Mouse (Mus musculus): ENCODE measurements around the gene Oscar. TPM values are rescaled to one million over a fixed set of nuclear protein-coding genes. Genes with fewer than 3 reads are reported as not detected.

The Oscar gene
- polyA plus RNA-seq, 1 experiment = 0.13 TPM

DNA sequence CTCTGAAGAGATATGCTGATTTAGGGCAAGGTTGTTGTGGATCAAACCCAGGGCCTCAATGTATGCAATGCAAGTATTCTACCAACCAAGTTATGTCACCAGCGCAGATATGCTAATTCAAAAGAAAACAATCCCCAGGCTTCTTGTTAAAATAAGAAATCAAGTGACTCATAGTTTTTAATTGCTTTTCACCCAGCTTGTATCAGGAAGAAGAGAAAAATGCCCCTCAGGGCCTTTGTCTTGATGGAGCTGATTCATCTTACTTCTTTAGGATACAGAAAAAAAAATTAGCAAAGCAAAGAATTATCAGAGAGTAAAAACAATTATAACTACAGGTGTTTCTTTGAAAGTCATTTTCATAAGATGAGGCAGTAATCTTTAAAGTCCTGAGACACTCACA, 28.7 kb downstream of the Oscar start:
- 93% methylated on average over 1 of the region's 1 CpGs for WGBS
- H3K4me1 ChIP-seq (replicated peaks; ENCODE audit: control insufficient read depth, insufficient read depth, low read length) = no peaks in the 10 kb centered on the region
- H3K27ac ChIP-seq (ENCODE audit: control insufficient read depth, insufficient read depth, low read length) = no peak overlapping the region
- no peak overlapping the region for H3K4me3 ChIP-seq (ENCODE audit: control insufficient read depth, insufficient read depth, low read length)
- DNase-seq = no peak
- H3K36me3 ChIP-seq (ENCODE audit: control insufficient read depth, insufficient read depth, low read length) = no peaks in the 10 kb centered on the region
- TF ChIP-seq POLR2A (IDR thresholded peaks at IDR 0.05; ENCODE audit: control insufficient read depth, extremely low read depth, insufficient read depth, low read length, poor library complexity) (no peak), CTCF (IDR thresholded peaks at IDR 0.05; ENCODE audit: borderline replicate concordance, control insufficient read depth, extremely low read depth, insufficient read depth, low read length, poor library complexity) (no peak)
- no peaks in the 10 kb centered on the region for H3K27me3 ChIP-seq (ENCODE audit: control insufficient read depth, insufficient read depth, low read length)

- H3K4me1 ChIP-seq (replicated peaks; ENCODE audit: control insufficient read depth, insufficient read depth, low read length) = no peaks in the 10 kb centered on the region
- H3K36me3 ChIP-seq (ENCODE audit: control insufficient read depth, insufficient read depth, low read length) = no peaks in the 10 kb centered on the region
- H3K4me3 ChIP-seq (ENCODE audit: control insufficient read depth, insufficient read depth, low read length) = no peak overlapping the region
- no peaks in the 10 kb centered on the region for H3K27me3 ChIP-seq (ENCODE audit: control insufficient read depth, insufficient read depth, low read length)
- H3K27ac ChIP-seq (ENCODE audit: control insufficient read depth, insufficient read depth, low read length) = no peak overlapping the region
- no peak for TF ChIP-seq CTCF (IDR thresholded peaks at IDR 0.05; ENCODE audit: borderline replicate concordance, control insufficient read depth, extremely low read depth, insufficient read depth, low read length, poor library complexity)
- no peak for TF ChIP-seq POLR2A (IDR thresholded peaks at IDR 0.05; ENCODE audit: control insufficient read depth, extremely low read depth, insufficient read depth, low read length, poor library complexity)
- WGBS = 47% methylated on average over 5 of the region's 5 CpGs
- no peak for DNase-seq
These were observed 29.7 kb downstream of the Oscar start for GRCm38 (mm10) chr7:3586255-3586654.

GRCm38 (mm10) chr7:3585763-3586162, 30.2 kb downstream of the Oscar start:
- H3K27ac ChIP-seq (ENCODE audit: control insufficient read depth, insufficient read depth, low read length) = no peak overlapping the region
- no peaks in the 10 kb centered on the region for H3K27me3 ChIP-seq (ENCODE audit: control insufficient read depth, insufficient read depth, low read length)
- no peak overlapping the region for H3K4me3 ChIP-seq (ENCODE audit: control insufficient read depth, insufficient read depth, low read length)
- 37% methylated on average over 6 of the region's 6 CpGs for WGBS
- no peak for DNase-seq
- TF ChIP-seq POLR2A (IDR thresholded peaks at IDR 0.05; ENCODE audit: control insufficient read depth, extremely low read depth, insufficient read depth, low read length, poor library complexity) (no peak), CTCF (IDR thresholded peaks at IDR 0.05; ENCODE audit: borderline replicate concordance, control insufficient read depth, extremely low read depth, insufficient read depth, low read length, poor library complexity) (no peak)
- no peaks in the 10 kb centered on the region for H3K36me3 ChIP-seq (ENCODE audit: control insufficient read depth, insufficient read depth, low read length)
- no peaks in the 10 kb centered on the region for H3K4me1 ChIP-seq (replicated peaks; ENCODE audit: control insufficient read depth, insufficient read depth, low read length)

DNA sequence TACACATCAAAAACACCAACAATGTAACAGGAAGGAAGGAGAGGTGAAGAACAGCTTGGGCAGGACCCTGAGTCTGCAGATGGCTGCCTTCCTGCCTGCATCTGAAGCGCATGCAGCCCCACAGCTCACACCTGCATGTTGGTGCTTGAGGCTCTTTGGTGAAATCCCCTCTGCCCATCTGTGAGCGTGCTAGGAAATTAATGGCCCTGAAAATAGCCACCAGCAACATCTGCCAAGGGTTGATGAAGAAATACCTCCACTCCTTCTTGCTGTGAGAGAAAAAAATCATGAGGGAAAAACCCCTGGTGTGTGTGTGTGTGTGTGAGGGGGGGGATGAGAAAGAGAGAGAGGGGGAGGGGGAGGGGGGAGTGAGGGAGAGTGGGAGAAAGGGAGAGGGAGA, 35.9 kb downstream of the Oscar start:
- TF ChIP-seq POLR2A (IDR thresholded peaks at IDR 0.05; ENCODE audit: control insufficient read depth, extremely low read depth, insufficient read depth, low read length, poor library complexity) (no peak), CTCF (IDR thresholded peaks at IDR 0.05; ENCODE audit: borderline replicate concordance, control insufficient read depth, extremely low read depth, insufficient read depth, low read length, poor library complexity) (no peak)
- Histone ChIP-seq H3K27me3 (ENCODE audit: control insufficient read depth, insufficient read depth, low read length) (no peaks in the 10 kb centered on the region), H3K27ac (ENCODE audit: control insufficient read depth, insufficient read depth, low read length) (no peak overlapping the region), H3K4me1 (replicated peaks; ENCODE audit: control insufficient read depth, insufficient read depth, low read length) (no peaks in the 10 kb centered on the region; the same call in 1 of the 2 replicates), H3K4me3 (ENCODE audit: control insufficient read depth, insufficient read depth, low read length) (no peak overlapping the region), H3K36me3 (ENCODE audit: control insufficient read depth, insufficient read depth, low read length) (no peaks in the 10 kb centered on the region)
- DNase-seq = no peak
- 7% methylated on average over 2 of the region's 2 CpGs for WGBS

DNA sequence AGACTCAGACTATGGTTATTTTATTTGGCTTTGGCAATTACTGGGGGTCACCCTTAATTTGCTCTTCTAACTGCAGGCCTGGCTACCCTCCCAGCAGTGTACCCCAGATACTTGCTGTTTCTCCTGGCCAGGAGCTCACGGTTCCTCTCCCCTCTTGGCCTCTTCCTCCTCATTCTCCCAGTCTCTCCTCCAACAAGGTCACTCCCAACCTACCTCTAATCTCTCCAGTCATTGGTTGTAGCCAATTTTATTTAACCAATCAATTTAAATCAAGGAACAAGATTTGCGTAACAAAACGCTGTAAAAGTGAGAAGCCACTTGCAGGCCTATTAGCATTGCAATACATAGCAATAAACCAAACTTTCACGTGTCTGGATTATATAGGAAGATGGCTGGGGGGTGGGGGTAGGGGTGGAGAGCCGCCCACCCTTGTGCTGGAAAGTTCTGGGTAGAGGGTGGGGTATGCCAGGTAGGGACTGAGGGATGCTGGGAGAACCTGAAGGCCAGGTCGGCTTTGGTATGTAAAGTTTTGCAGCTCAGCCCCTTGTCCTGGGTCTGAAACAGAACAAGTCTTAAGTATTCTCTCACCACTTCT, 36.9 kb downstream of the Oscar start:
- H3K27me3 ChIP-seq (ENCODE audit: control insufficient read depth, insufficient read depth, low read length) = no peaks in the 10 kb centered on the region
- TF ChIP-seq CTCF (IDR thresholded peaks at IDR 0.05; ENCODE audit: borderline replicate concordance, control insufficient read depth, extremely low read depth, insufficient read depth, low read length, poor library complexity) (no peak), POLR2A (IDR thresholded peaks at IDR 0.05; ENCODE audit: control insufficient read depth, extremely low read depth, insufficient read depth, low read length, poor library complexity) (no peak)
- 79% methylated on average over 6 of the region's 6 CpGs for WGBS
- no peak for DNase-seq
- H3K36me3 ChIP-seq (ENCODE audit: control insufficient read depth, insufficient read depth, low read length) = no peaks in the 10 kb centered on the region
- H3K4me3 ChIP-seq (ENCODE audit: control insufficient read depth, insufficient read depth, low read length) = no peak overlapping the region
- H3K4me1 ChIP-seq (replicated peaks; ENCODE audit: control insufficient read depth, insufficient read depth, low read length) = no peaks in the 10 kb centered on the region; the same call in 1 of the 2 replicates
- H3K27ac ChIP-seq (ENCODE audit: control insufficient read depth, insufficient read depth, low read length) = no peak overlapping the region

GRCm38 (mm10) chr7:3578196-3578595, 37.8 kb downstream of the Oscar start:
- WGBS = 90% methylated on average over 2 of the region's 2 CpGs
- TF ChIP-seq POLR2A (IDR thresholded peaks at IDR 0.05; ENCODE audit: control insufficient read depth, extremely low read depth, insufficient read depth, low read length, poor library complexity) = no peak
- TF ChIP-seq CTCF (IDR thresholded peaks at IDR 0.05; ENCODE audit: borderline replicate concordance, control insufficient read depth, extremely low read depth, insufficient read depth, low read length, poor library complexity) = no peak
- Histone ChIP-seq H3K4me1 (replicated peaks; ENCODE audit: control insufficient read depth, insufficient read depth, low read length) (no peaks in the 10 kb centered on the region; the same call in 1 of the 2 replicates), H3K4me3 (ENCODE audit: control insufficient read depth, insufficient read depth, low read length) (no peak overlapping the region), H3K36me3 (ENCODE audit: control insufficient read depth, insufficient read depth, low read length) (no peaks in the 10 kb centered on the region), H3K27me3 (ENCODE audit: control insufficient read depth, insufficient read depth, low read length) (no peaks in the 10 kb centered on the region), H3K27ac (ENCODE audit: control insufficient read depth, insufficient read depth, low read length) (no peak overlapping the region)
- no peak for DNase-seq
